Mouse (Mus musculus) brain, embryonic 14.5 days (tissue): ENCODE measurements at regions not wholly inside any gene's neighbourhood (a gene's known extent, or its start where the extent isn't known, plus 50 kb on each side); places are given as distances from the start of the nearest gene placed in this dataset.

ENCODE experiments used
- DNase-seq: peaks from one replicate; pipeline ENCODE4 v3.0.0-alpha.2; 2011; ENCODE audit warnings: low read depth
- CTCF ChIP-seq: fragments of 200-500 bp; IDR thresholded peaks from 2 replicates; pipeline ENCODE4 v1.5.1; 2012; ENCODE audit warnings: inconsistent platforms, mild to moderate bottlenecking, moderate library complexity, borderline replicate concordance; ENCODE audit not compliant: insufficient read depth, insufficient read length; ENCODE audit errors: extremely low read depth
- POLR2A ChIP-seq: fragments of 200-500 bp; IDR thresholded peaks from 2 replicates; pipeline ENCODE4 v1.6.1; 2012; ENCODE audit warnings: mild to moderate bottlenecking, inconsistent platforms, borderline replicate concordance; ENCODE audit not compliant: poor library complexity, insufficient read depth, insufficient read length, severe bottlenecking; ENCODE audit errors: extremely low read depth

DNA sequence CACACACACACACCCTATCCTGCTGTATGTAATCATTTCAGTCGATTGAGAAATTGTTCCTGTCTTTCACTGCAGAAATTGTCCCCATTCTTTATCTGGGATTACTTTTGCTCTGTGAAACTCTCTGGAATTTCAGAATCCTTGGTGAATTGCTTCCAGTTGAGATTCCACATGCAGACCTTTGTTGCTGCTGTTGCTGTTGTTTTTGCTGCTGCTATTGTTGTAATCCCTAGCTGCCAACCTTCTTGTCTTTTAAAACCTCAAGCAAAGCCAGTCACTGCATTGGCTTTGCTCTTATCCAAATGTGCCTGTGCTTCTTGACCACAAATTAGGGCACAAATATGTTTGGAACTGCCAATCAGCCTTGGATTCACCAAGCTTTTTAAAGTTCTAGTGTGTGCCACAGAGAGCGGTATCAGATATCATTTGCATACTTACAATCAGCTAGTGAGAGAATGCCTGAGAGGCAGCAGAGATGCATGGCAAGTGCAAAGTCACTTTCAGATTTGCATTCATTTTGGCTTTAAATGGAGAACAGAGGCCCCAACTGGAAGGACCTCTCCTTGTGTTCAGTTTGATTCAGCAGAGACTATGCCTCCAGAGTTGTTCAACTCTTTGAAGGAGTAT is 1187.0 kb upstream of the Map3k7 start:
- no peak for TF ChIP-seq POLR2A
- no peak for TF ChIP-seq CTCF
- DNase-seq: peak; percentile 44

DNA sequence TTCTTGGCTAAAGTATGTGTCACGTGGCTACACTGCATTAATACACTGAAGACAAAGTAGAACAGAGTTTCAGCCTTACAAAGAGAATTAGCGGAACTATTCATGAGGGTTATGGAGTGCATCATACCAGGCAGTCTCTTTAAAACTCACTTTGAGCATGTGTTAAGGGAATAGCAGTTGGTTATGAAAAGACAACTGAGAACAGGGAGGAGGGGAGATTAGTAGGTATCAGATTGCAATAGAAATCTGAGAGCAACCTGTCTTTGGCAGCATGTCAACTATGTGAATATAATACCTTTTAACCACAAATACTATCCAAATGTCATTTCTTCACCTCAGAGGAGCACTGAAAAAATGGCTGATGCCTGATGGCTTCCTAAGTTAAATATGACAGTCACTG is 1182.2 kb upstream of the Map3k7 start:
- TF ChIP-seq CTCF: no peak
- no peak for DNase-seq

DNA sequence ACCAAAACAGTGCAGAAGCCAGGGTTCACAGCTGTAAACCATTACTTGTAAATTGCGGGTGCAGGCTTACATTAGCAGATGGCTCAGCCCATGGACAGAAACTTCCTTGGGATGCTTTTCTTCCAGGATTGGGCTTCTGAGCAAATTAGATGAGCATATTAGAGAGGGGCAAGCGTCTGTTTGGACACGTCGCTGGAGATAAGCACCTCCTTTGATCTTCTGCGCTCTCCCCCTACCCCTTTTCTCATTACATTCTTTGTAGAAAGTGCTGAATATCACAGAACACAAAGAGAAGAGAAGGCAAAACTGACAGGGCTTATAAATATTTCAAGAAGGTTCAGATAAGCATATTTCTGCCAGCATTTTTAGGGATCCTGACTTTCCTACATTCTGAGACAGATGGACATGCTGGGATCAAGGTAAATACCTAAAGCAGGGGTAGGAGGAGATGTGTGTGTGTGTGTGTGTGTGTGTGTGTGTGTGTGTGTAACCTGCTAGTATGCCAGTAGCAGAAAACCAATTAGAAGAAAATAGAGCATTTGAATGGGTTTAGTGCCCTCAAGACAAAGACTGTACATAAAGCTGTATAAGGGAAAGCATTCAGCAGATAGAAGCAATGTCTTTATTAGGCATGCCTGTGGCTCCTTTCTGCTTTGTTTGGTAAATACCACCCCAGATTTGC is 1173.8 kb upstream of the Map3k7 start:
- no peak for TF ChIP-seq POLR2A
- no peak for TF ChIP-seq CTCF
- DNase-seq: peak; percentile 72

DNA sequence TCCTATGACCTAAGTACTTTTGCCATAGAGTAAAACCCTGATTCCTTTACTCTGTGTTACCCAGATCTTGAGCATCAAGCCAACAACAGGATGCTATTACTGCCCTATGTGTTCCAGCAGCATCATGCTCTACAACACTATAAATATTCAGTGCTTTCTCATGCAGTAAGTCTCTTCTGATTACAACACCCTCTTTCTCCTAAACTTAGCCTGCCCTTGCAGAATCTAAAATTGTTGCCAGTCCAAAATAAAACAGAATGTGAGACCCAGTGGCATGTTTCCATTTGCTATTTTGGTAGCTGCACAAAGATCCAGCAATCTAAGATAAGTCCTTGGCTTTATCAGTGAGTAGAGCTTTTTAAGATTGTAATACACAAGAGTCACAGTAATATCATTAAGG is 1154.1 kb upstream of the Map3k7 start:
- no peak for TF ChIP-seq CTCF
- TF ChIP-seq POLR2A: no peak
- no peak for DNase-seq

DNA sequence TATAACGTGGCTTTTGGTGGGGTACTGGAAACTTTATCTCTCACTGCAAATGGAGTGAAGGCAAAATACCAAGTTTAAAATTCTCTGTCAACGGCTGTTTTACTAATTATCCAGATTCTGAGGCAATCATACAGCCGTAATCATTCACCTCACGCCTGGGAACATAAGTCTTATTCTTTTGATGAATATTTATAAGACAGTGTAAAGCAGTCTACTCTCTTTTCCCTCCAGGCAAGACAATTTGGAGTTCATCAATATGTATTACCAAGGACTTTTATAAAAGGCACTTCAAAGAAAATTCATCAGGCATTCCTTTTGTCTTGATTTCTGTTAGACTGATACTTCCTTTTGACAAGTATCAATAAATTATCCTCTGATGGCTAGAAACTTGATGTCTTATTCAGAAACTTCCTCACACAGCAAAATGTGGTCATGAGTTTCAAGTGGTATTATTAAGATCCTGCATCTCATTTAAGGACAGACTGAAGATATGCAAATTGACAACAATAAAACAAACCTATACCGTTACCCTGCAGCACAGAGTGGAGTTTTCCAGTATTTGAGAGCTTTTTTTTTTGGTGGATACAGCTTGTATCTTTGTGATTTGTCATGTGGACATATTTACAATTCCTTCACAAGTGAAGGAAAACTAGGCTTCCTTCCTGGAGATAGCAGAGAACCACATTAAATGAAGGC is 1108.4 kb upstream of the Map3k7 start:
- TF ChIP-seq POLR2A: no peak
- no peak for TF ChIP-seq CTCF

DNA sequence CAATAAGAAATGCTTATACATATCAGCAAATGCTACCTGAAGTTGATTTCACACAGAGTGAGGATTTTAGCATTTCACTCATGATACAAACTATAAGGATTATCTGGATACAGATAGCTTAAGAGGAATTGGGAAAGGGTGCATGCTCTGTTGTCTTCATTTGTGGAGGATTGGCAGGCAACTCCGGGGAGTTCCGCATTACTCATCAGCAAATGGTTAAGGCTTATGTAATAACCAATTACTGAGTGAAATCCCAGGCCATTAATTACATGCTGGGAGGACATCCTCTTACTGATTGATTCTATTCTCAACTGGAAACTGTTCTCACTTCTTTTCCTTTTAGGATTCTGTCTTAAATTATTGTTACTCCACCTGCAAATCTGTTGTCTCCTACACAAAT is 1058.9 kb upstream of the Map3k7 start:
- DNase-seq: peak; percentile 74
- TF ChIP-seq CTCF: no peak
- no peak for TF ChIP-seq POLR2A

More for the DNA sequence above, 1108.4 kb upstream of the Map3k7 start:
- peak; percentile 83 for DNase-seq

DNA sequence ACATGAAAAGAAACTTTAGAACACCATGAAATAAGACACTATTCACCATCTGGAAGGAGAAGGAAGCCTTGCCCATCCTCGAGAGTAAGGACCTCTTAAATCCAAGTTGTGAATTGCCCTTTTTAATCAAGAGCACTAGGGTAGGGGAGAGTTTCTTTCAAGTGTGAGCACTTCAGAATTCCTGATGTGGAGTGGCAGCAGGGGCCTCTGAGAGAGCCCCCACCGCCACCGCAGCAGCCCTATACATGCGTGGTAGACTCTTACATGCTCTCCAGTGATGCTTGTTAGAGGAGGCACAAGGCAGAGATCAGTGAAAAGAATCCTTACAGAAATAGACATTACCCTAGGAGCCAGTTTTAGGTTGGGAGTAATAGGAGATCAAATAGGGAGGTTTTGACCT is 1041.0 kb upstream of the Map3k7 start:
- TF ChIP-seq POLR2A: no peak
- no peak for TF ChIP-seq CTCF
- DNase-seq: no peak

DNA sequence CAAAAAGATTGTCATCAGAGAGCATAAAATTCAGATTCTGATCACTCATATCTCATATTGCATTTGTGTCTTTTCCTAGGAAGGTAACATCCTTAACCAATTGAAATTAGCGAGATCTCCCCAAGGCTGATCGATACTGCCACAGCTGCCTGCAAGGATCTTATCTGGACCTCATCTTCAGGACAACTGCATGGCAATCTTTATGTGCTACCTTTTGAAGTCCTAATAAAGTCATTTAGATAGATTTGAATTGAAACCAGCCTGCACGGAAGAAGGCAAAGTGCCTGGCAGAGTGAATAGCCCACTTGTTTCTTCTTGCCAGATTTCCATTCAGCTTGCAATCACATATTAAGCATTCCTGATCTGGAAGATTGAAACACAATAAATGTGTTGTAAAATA is 1031.5 kb upstream of the Map3k7 start:
- peak; percentile 49 for DNase-seq

DNA sequence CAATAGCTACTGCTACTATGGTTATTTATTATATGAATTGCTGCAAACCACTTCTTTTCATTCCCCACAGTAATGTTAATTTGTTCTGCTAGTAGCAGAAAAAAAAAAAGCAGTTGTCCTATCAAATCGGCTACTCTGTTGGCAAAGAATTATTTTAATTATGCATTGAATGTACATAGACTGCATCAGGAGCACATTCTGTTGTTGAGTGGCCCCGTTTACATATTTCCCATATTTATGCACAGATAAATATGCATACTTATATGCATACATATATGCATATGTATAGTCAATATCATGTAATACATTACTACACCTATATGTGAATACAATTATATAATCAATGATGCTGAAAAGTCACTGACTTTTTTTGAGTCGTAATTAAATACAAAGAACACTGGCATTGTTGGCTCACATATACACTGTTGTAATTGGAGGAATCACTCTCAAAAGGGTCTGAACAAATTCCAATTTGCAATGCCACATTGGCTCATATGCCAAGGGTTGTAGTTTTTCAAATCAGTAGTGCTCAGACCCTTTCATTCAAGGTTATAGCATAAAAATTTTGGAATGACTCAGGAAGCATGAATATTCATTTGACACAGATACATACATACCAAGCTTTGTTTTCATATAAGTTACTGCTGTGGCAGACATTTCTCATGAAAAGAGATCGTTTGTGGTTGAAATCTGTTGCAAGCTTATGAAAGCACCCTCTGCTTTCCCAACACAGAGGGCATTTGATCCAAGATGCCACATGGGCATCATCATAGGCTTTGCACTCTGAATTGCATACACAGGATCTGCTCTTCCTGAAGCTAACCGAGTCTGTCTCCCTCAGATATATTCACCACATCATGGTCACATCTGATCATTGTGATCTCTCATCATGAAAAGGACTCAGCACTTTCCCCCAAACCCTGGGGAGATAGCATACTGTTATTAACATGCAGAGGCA is 1030.6 kb upstream of the Map3k7 start:
- DNase-seq: peak; percentile 43
- TF ChIP-seq CTCF: no peak
- TF ChIP-seq POLR2A: no peak

More for the DNA sequence above, 1031.5 kb upstream of the Map3k7 start:
- no peak for TF ChIP-seq CTCF

DNA sequence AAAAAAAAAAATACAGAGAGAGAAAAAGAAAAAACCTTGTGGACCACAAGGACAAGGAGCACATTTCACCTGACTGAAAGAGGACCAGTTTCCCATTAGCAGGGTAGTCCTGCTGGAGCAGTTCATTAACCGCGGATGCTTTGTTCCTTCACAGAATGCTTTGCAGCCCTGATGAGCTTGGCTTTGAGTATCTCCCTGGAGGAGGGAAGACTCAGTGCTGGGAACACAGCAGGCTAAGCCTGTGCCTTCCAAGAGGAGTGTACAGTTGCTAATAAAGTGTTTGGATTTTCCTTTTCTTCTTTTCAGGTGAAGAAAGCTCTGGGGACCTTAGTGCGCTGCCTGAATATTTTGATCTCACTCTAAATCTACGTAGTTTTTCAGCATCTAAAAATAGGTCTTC is 980.3 kb upstream of the Map3k7 start:
- peak; percentile 85 for DNase-seq
- TF ChIP-seq POLR2A (no peak), CTCF (no peak)

DNA sequence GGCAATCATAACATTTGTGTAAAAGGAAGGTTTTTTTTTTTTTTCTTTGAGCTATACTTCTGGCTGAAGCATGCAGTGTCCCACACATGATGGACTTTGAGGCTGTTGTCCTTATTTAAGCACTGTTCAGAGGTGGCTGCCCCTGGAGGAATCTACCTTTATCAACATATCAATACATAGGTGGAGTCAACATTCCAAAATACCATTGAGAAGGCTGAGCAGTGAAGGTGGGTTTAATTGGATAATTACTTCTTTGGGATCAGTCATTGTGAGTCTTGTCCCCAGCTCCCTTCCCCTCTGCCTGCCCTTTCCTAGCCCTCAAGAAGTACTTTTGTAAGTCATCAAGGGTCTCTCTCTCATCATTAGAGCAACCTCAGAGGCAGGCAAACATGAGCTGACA is 951.9 kb upstream of the Map3k7 start:
- no peak for TF ChIP-seq CTCF
- no peak for TF ChIP-seq POLR2A
- no peak for DNase-seq

DNA sequence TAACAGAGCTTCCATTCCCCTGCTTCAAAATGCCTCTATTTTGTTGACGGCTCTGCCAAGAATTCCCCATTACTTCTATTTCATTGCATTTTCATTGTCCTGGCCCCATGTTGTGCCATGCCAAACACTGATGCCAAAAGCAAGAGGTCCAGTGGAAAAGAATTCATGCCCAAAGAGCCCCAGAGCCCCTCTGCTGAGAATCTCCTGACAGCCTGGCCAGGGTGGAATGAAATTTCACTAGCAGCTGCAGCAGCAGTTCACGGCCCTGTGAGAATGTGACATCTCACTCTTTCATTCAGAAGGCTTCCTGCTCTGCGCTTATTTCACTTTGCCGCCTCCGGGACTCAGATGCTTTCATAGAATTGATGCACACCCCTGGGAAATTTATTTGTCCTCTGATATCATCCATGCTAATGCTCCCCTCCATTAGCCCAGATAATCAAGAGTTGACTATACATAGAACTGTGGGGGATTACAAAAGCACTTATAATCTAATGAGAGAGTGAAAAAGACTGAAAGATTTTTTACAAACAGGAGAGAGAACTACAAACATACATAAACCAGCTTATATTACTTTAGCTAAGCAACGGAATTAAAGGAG is 911.7 kb upstream of the Map3k7 start:
- DNase-seq: peak; percentile 88
- TF ChIP-seq POLR2A: no peak
- TF ChIP-seq CTCF: no peak
